Mouse (Mus musculus): ENCODE measurements around the gene Trp53bp1.

Trp53bp1 gene

GRCm38 (mm10) chr2:121249758-121250157, 21.4 kb downstream of the Trp53bp1 start:
- no peak for DNase-seq (ENCODE audit: low spot score in 2 of 2)

GRCm38 (mm10) chr2:121244099-121244498, 27.1 kb downstream of the Trp53bp1 start:
- no peak for DNase-seq (ENCODE audit: low spot score in 2 of 2)

DNA sequence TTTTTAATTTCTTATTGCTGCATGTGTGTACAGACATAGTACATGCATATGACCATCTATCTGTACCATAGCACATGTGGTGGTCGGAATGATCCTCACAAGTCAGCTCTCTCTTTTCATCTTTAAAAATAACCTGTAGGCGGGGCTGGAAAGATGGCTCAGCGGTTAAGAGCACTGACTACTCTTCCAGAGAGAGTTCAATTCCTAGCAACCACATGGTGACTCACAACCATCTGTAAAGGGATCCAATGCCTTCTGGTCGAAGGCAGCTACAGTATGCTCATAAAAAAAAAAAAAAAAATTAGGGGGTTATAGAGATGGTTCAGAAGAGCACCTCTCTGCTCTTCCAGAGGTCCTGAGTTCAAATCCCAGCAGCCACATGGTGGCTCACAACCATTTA, 31.8 kb downstream of the Trp53bp1 start:
- no peak for DNase-seq (ENCODE audit: low spot score in 2 of 2)

- no peak for DNase-seq (ENCODE audit: low spot score in 2 of 2)
Observed at GRCm38 (mm10) chr2:121235460-121236072, 35.6 kb downstream of the Trp53bp1 start.

DNA sequence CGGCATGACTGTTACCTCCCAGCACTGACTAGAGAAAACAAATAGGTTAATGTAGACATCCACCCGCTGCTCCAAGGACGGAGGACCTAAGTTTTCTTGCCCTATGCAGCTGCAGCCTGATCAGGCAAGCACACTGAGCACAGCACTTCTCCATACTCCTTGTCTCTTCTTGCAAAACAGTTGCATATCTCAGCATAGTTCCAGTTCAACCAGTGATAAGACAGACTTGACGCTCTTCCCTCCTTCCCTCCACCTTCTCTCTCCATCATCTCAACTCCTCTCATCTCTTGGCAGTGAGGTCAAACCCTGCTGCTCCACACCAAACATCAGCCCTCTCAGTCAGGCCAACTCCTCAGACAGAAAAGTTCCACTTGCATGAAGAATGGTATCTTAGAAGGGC, 43.1 kb downstream of the Trp53bp1 start:
- DNase-seq (ENCODE audit: low spot score in 2 of 2) = no peak

DNA sequence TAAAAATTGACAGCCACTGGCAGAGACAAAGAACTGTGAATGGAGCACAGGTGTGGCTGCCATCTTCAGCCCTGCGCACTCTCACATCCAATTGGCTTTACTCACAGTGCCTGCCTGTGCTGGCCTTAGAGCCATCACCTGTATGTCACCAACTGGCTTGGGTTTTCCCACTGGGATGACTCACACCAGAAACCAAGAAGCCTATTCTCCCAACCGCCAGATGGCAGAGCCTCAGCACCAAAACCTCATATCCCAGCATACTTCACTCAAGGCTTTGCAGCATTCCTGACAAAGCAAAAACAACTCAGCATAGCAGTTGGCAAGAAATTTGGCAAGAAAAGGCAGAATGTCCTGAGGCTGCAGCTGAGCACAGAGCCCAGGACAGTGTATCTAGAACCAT, 48.2 kb downstream of the Trp53bp1 start:
- peak in 1 of 2 experiments; percentile 7 for DNase-seq (ENCODE audit: low spot score in 2 of 2)

GRCm38 (mm10) chr2:121219994-121220393, 51.2 kb downstream of the Trp53bp1 start:
- no peak for DNase-seq (ENCODE audit: low spot score in 2 of 2)

GRCm38 (mm10) chr2:121219177-121219576, 52.0 kb downstream of the Trp53bp1 start:
- no peak for DNase-seq (ENCODE audit: low spot score in 2 of 2)

DNA sequence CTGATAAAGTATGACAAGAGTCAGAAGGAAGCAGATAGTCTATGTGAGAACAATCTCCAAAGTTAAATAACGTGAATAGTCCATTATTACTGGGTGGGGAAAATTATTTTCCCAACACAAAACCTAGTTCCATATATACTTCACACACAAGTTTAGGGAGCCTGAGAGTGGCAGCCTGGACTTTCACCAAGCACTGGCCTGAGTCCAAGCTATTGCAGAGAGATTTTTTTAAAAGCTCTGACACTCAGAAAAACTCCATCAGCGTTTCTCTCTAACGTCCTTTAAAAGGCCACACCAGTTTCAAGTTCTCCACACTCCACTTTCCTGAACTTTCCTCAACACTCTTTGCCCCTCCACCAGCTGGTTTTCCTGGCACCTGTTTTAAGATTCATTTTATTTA, 56.7 kb downstream of the Trp53bp1 start:
- DNase-seq (ENCODE audit: low spot score in 2 of 2) = no peak

- no peak for DNase-seq (ENCODE audit: low spot score in 2 of 2)
Observed at GRCm38 (mm10) chr2:121206541-121206940, 64.7 kb downstream of the Trp53bp1 start.

GRCm38 (mm10) chr2:121204276-121204675, 66.9 kb downstream of the Trp53bp1 start:
- no peak for DNase-seq (ENCODE audit: low spot score in 2 of 2)

GRCm38 (mm10) chr2:121195466-121195865, 75.7 kb downstream of the Trp53bp1 start:
- DNase-seq (ENCODE audit: low spot score in 2 of 2) = no peak

DNA sequence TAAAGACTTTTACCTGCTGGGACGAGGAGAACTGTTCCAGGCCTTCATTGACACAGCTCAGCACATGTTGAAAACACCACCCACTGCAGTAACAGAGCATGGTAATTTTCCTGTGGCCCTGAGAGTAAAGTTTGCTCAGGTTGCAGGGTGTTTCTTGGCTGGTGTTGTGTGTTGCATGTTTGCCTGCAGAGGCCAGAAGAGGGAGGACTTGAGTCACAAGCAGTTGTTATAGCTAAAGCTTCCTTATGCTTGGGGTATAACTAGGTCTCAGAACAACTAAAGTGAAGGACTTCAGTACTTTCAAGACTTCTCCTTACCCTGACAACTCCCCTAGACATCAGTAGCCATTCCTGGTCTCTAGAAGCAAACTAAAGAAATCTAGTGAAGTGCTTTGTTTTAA, 82.7 kb downstream of the Trp53bp1 start:
- no peak for DNase-seq (ENCODE audit: low spot score in 2 of 2)

GRCm38 (mm10) chr2:121184142-121184541, 87.1 kb downstream of the Trp53bp1 start:
- DNase-seq (ENCODE audit: low spot score in 2 of 2) = no peak

DNA sequence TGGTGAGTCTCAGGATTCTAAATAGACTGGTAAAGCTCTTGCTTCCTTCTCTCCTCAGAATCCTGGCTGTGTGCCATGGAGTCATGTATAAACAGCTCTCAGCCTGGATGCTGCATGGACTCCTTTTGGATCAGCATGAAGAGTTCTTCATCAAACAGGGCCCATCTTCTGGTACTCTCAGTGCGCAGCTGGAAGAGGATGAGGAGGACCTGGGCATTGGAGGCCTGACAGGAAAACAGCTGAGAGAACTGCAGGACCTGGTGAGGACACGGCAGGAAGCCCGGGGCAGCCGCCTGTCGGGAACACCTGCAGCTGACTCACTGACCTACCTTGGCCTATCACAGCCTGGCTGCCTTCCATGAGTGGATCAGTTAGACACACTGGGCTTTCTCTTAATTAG, 87.8 kb downstream of the Trp53bp1 start:
- DNase-seq (ENCODE audit: low spot score in 2 of 2) = peak in 1 of 2 experiments; percentile 16

DNA sequence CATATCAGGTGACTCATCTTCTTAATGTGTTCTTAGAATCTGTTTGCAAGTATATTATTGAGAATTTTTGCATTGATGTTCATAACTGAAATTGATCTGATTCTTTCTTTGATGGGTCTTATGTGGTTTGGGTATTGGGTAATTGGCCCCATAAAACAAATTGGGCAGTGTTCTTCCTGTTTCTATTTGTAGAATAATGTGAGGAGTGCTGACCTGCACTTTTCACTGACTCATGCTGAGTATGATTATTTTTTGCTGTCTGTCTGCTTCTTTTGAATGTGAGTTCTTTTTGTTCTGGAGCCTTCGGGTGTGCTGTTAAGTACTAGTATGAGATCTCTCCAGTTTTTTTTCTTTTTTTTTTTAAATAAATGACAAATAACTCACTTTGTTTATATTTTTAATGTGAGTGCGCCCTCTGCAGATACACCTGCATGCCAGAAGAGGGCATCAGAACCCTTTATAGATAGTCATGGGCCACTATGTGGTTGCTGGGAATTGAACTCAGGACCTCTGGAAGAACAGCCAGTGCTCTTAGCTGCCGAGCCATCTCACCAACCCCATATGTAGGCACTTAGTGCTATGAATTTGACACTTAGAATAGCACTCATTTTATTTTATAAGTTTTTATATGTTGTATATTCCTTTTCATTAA, 92.3 kb downstream of the Trp53bp1 start:
- DNase-seq (ENCODE audit: low spot score in 2 of 2) = no peak

DNA sequence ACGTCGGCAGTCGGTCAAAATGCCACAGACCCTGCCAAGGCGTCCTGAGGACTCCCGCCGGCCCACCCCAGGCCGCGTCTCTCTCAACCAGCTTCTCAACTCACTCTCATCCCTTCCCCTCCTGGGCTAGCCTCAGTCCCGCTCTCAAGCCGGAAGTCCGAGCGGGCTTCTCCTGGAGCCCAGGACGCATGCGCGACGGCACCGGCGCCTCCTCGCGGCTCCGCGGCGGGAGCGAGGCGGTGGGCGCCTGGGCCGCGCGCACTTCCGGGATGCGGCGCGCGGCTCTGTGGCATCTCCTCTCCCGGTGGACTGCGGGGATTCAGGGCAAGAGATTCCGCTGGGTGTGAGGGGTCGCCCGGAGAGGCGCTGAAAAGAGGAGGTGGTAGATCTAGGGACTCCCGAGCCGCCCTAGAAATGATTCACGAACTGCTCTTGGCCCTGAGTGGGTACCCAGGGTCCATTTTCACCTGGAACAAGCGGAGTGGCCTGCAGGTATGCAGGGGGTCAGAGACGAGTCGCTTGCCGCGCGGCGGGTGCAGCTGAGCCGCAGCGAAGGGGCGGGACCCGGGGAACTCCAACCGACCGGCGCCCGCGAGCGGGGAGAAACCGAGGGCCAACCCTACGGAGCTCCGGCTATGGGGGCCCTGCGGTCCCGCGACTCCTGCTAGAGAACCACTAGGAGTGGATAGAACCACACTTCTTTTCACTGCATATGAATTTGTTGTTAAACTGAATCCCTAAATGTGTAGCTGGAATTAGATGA, 100.0 kb downstream of the Trp53bp1 start, which contains the start of gene Zscan29:
Zscan29 (minus strand) TSS at position 146 of the 763 bp plus-strand sequence.
- DNase-seq (ENCODE audit: low spot score in 2 of 2) = peak; percentile 82 to 83

DNA sequence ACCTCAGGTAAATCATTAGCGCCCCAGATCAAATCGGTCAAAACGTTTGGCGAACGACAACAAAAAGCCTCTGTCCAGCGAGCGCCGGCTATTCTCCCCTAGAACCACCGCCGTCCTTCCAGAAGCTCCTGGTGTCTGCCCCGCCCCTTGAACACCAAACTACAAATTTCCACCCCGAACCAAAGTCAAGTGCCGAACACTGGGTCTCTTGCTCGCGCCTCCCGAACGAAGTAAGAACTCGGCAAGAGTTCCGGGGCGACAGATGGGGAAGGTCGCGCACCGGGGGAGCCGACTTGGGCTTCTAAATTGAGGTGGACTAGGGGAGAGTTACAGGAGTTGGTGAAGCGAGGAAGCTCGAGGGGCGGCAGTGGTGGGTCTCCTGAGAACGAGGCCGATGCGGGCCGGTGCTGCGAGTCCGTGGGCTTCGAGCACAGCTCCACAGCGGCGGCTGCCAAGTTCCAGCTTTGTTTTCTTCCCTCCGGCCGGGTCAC, 100.7 kb downstream of the Trp53bp1 start, which contains the start of gene Tubgcp4:
Tubgcp4 (plus strand) TSS at position 174 of the 491 bp plus-strand sequence.
- peak; percentile 37 to 70 for DNase-seq (ENCODE audit: low spot score in 2 of 2)

DNA sequence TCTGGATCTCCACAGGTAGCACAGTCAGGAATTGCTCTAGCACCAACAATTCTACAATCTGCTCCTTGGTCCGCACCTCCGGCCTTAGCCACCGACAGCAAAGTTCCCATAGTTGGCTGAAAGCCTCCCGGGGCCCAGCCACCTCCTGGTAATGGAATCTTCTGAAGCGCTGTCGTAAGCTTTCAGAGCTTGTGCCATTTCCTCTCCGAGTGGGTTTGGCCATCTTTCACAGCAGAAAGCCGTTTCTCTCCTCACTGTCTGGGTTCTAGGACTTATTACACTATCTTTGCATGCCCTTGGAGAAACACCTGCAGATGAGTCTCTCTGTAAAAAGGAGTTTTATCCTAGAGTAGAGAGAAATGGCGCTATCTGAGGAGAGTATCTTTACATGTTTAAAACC, 101.3 kb downstream of the Trp53bp1 start:
- peak; percentile 3 to 35 for DNase-seq (ENCODE audit: low spot score in 2 of 2)

GRCm38 (mm10) chr2:121169173-121169572, 102.0 kb downstream of the Trp53bp1 start:
- no peak for DNase-seq (ENCODE audit: low spot score in 2 of 2)

- DNase-seq (ENCODE audit: low spot score in 2 of 2) = no peak
Observed at GRCm38 (mm10) chr2:121153100-121153499, 118.1 kb downstream of the Trp53bp1 start.

GRCm38 (mm10) chr2:121149679-121150078, 121.5 kb downstream of the Trp53bp1 start:
- no peak for DNase-seq (ENCODE audit: low spot score in 2 of 2)

Measured in urinary bladder, adult 18-20 months (tissue).